Mouse (Mus musculus) lung, adult 18-20 months (tissue): ENCODE data around the gene Fgfr4.
A peak's percentile ranks its signal among the peaks of the same experiment; 100 is the strongest.

ENCODE experiments used
- DNase-seq, 2 experiments: peaks; one replicate each; pipeline ENCODE4 v3.0.0; 2022; ENCODE audit warnings: mixed read lengths in 2 of 2

Gene Fgfr4

GRCm38 (mm10) chr13:55211221-55212010 is 59.0 kb downstream of the Fgfr4 start:
- peak; percentile 86 to 88 for DNase-seq

GRCm38 (mm10) chr13:55212011-55212360 is 59.5 kb downstream of the Fgfr4 start:
- peak; percentile 45 to 50 for DNase-seq

GRCm38 (mm10) chr13:55212361-55213137 is 60.1 kb downstream of the Fgfr4 start:
- peak; percentile 43 to 57 for DNase-seq

GRCm38 (mm10) chr13:55213138-55213806 is 60.8 kb downstream of the Fgfr4 start:
- no peak for DNase-seq
